Mouse (Mus musculus): Measurements from ENCODE around the gene Zfp146. TPM values are rescaled to one million over a fixed set of nuclear protein-coding genes. Genes with fewer than 3 reads are reported as not detected.
"Not testable (repeated sequence)": the region's sequence is repeated elsewhere in the genome, so short reads cannot be mapped to it uniquely, and the experiment has no call there.

Zfp146 gene
- polyA plus RNA-seq, 1 experiment from 2014 or later = 17.5 TPM

- no peak overlapping the region for H3K4me2 ChIP-seq
- no peak overlapping the region for H3K9ac ChIP-seq
- H3K36me3 ChIP-seq = peaks cover 87% of the 10 kb centered on the region
- H3K9me3 ChIP-seq = peaks cover 72% of the 10 kb centered on the region
- H3K27ac ChIP-seq = no peak overlapping the region
- no peaks in the 10 kb centered on the region for H3K27me3 ChIP-seq
- WGBS = over 99% methylated on average over 5 of the region's 5 CpGs
- peaks cover 10% of the 10 kb centered on the region for H3K4me1 ChIP-seq (replicated peaks)
- H3K4me3 ChIP-seq = no peak overlapping the region
- ATAC-seq (ENCODE audit: low FRiP score) = no peak
Measured at GRCm38 (mm10) chr7:30163113-30163512, 6.4 kb downstream of the Zfp146 start.

- H3K4me3 ChIP-seq = no peak overlapping the region
- H3K4me1 ChIP-seq (replicated peaks) = no peaks in the 10 kb centered on the region
- H3K4me2 ChIP-seq = no peak overlapping the region
- peaks cover 86% of the 10 kb centered on the region for H3K36me3 ChIP-seq
- ATAC-seq (ENCODE audit: low FRiP score) = no peak
- no peak overlapping the region for H3K9ac ChIP-seq
- H3K27ac ChIP-seq = no peak overlapping the region
- H3K27me3 ChIP-seq = no peaks in the 10 kb centered on the region
- H3K9me3 ChIP-seq = peaks cover 87% of the 10 kb centered on the region
- 96% methylated on average over 3 of the region's 3 CpGs for WGBS
Measured at GRCm38 (mm10) chr7:30155507-30155906, 14.0 kb downstream of the Zfp146 start.

GRCm38 (mm10) chr7:30154040-30154439, 15.5 kb downstream of the Zfp146 start:
- no peaks in the 10 kb centered on the region for H3K27me3 ChIP-seq
- H3K27ac ChIP-seq = no peak overlapping the region
- no peaks in the 10 kb centered on the region for H3K4me1 ChIP-seq (replicated peaks)
- no peak overlapping the region for H3K4me3 ChIP-seq
- peaks cover 86% of the 10 kb centered on the region for H3K9me3 ChIP-seq
- H3K36me3 ChIP-seq = peaks cover 88% of the 10 kb centered on the region
- ATAC-seq (ENCODE audit: low FRiP score) = no peak
- H3K4me2 ChIP-seq = no peak overlapping the region
- WGBS = 97% methylated on average over 1 of the region's 1 CpGs
- H3K9ac ChIP-seq = no peak overlapping the region

GRCm38 (mm10) chr7:30147011-30147410, 22.5 kb downstream of the Zfp146 start:
- no peak for ATAC-seq (ENCODE audit: low FRiP score)
- 95% methylated on average over 5 of the region's 5 CpGs for WGBS
- H3K4me1 ChIP-seq (replicated peaks) = peaks cover 10% of the 10 kb centered on the region
- H3K4me2 ChIP-seq = no peak overlapping the region
- peaks cover 54% of the 10 kb centered on the region for H3K36me3 ChIP-seq
- no peak overlapping the region for H3K9ac ChIP-seq
- H3K9me3 ChIP-seq = peaks cover 38% of the 10 kb centered on the region
- no peaks in the 10 kb centered on the region for H3K27me3 ChIP-seq
- no peak overlapping the region for H3K27ac ChIP-seq
- no peak overlapping the region for H3K4me3 ChIP-seq

GRCm38 (mm10) chr7:30143555-30144209, 25.9 kb downstream of the Zfp146 start:
- peak overlapping the region; percentile 90 for H3K27ac ChIP-seq
- H3K27me3 ChIP-seq = no peaks in the 10 kb centered on the region
- peaks cover 14% of the 10 kb centered on the region; the same call in 1 of the 2 replicates for H3K9me3 ChIP-seq
- peak; percentile 97 for ATAC-seq (ENCODE audit: low FRiP score)
- peaks cover 10% of the 10 kb centered on the region for H3K4me1 ChIP-seq (replicated peaks)
- 3% methylated on average over 35 of the region's 35 CpGs for WGBS
- H3K4me3 ChIP-seq = peak overlapping the region; percentile 56
- peak overlapping the region; percentile 59 for H3K4me2 ChIP-seq
- H3K36me3 ChIP-seq = peaks cover 40% of the 10 kb centered on the region
- peak overlapping the region; percentile 75 for H3K9ac ChIP-seq

- ATAC-seq (ENCODE audit: low FRiP score) = no peak; the same call in 1 of the 2 replicates
- Histone ChIP-seq H3K27me3 (no peaks in the 10 kb centered on the region), H3K36me3 (peaks cover 38% of the 10 kb centered on the region), H3K4me3 (peak overlapping the region; percentile 56), H3K9me3 (peaks cover 12% of the 10 kb centered on the region; the same call in 1 of the 2 replicates), H3K27ac (peak overlapping the region; percentile 90), H3K9ac (peak overlapping the region; percentile 75), H3K4me1 (replicated peaks) (peaks cover 10% of the 10 kb centered on the region), H3K4me2 (peak overlapping the region; percentile 59)
- WGBS = 16% methylated on average over 8 of the region's 8 CpGs
Measured at GRCm38 (mm10) chr7:30143170-30143554, 26.4 kb downstream of the Zfp146 start.

- Histone ChIP-seq H3K36me3 (peaks cover 77% of the 10 kb centered on the region), H3K4me3 (no peak overlapping the region), H3K27ac (no peak overlapping the region), H3K9me3 (0 out of 2 replicates have a peak, but pooled peaks cover 2% of the 10 kb centered on the region), H3K4me2 (no peak overlapping the region), H3K9ac (no peak overlapping the region), H3K27me3 (no peaks in the 10 kb centered on the region), H3K4me1 (replicated peaks) (no peaks in the 10 kb centered on the region)
- no peak for ATAC-seq (ENCODE audit: low FRiP score)
- WGBS = 90% methylated on average over 10 of the region's 10 CpGs
Measured at GRCm38 (mm10) chr7:30136826-30137225, 32.7 kb downstream of the Zfp146 start.

- Histone ChIP-seq H3K27ac (no peak overlapping the region), H3K9ac (no peak overlapping the region), H3K36me3 (peaks cover 94% of the 10 kb centered on the region), H3K4me2 (no peak overlapping the region), H3K27me3 (no peaks in the 10 kb centered on the region), H3K9me3 (0 out of 2 replicates have a peak, but pooled peaks cover 2% of the 10 kb centered on the region), H3K4me1 (replicated peaks) (no peaks in the 10 kb centered on the region), H3K4me3 (no peak overlapping the region)
- no peak for ATAC-seq (ENCODE audit: low FRiP score)
- WGBS = 95% methylated on average over 4 of the region's 4 CpGs
Measured at GRCm38 (mm10) chr7:30132396-30132795, 37.2 kb downstream of the Zfp146 start.

- Histone ChIP-seq H3K27ac (no peak overlapping the region), H3K4me3 (no peak overlapping the region), H3K9me3 (0 out of 2 replicates have a peak, but pooled peaks cover 2% of the 10 kb centered on the region), H3K4me1 (replicated peaks) (no peaks in the 10 kb centered on the region), H3K4me2 (no peak overlapping the region), H3K36me3 (peaks cover 90% of the 10 kb centered on the region), H3K9ac (no peak overlapping the region), H3K27me3 (no peaks in the 10 kb centered on the region)
- no peak for ATAC-seq (ENCODE audit: low FRiP score)
- 97% methylated on average over 8 of the region's 8 CpGs for WGBS
Measured at GRCm38 (mm10) chr7:30129900-30130299, 39.6 kb downstream of the Zfp146 start.

GRCm38 (mm10) chr7:30122188-30122530, 47.4 kb downstream of the Zfp146 start:
- WGBS = 4% methylated on average over 15 of the region's 15 CpGs
- Histone ChIP-seq H3K9ac (peak overlapping the region; percentile 83), H3K9me3 (no peaks in the 10 kb centered on the region), H3K27me3 (no peaks in the 10 kb centered on the region), H3K36me3 (peaks cover 15% of the 10 kb centered on the region), H3K4me2 (peak overlapping the region; percentile 73), H3K4me1 (replicated peaks) (peaks cover 7% of the 10 kb centered on the region), H3K27ac (peak overlapping the region; percentile 88), H3K4me3 (peak overlapping the region; percentile 74)
- peak; percentile 62 for ATAC-seq (ENCODE audit: low FRiP score)

GRCm38 (mm10) chr7:30121308-30122187, 48.0 kb downstream of the Zfp146 start, which contains the start of gene Zfp382:
Zfp382 (plus strand) TSS chr7:30121942.
- Histone ChIP-seq H3K4me1 (replicated peaks) (peaks cover 7% of the 10 kb centered on the region), H3K27me3 (no peaks in the 10 kb centered on the region), H3K9ac (peak within 1 kb of the TSS; percentile 83), H3K27ac (peak within 1 kb of the TSS; percentile 88), H3K4me2 (peak within 1 kb of the TSS; percentile 73), H3K36me3 (peaks cover 9% of the 10 kb centered on the region), H3K9me3 (peaks cover under 1% of the 10 kb centered on the region; the same call in 1 of the 2 replicates), H3K4me3 (peak within 1 kb of the TSS; percentile 74)
- WGBS = under 1% methylated on average over 61 of the region's 61 CpGs
- ATAC-seq (ENCODE audit: low FRiP score) = peak; percentile 96

GRCm38 (mm10) chr7:30117935-30118334, 51.6 kb downstream of the Zfp146 start:
- H3K36me3 ChIP-seq; H3K9ac ChIP-seq; H3K4me3 ChIP-seq; H3K4me1 ChIP-seq (replicated peaks); H3K27me3 ChIP-seq; H3K4me2 ChIP-seq; H3K27ac ChIP-seq; ATAC-seq (ENCODE audit: low FRiP score): not testable (repeated sequence)
- peaks cover 21% of the 10 kb centered on the region for H3K9me3 ChIP-seq
- whole genome bisulfite sequencing = 96% methylated on average over 12 of the region's 12 CpGs
